Mouse (Mus musculus): ENCODE measurements around the gene Serpinb9b. TPM values are rescaled to one million over a fixed set of nuclear protein-coding genes. Genes with fewer than 3 reads are reported as not detected.

The Serpinb9b gene
- polyA plus RNA-seq, 1 experiment = 1.1 TPM

DNA sequence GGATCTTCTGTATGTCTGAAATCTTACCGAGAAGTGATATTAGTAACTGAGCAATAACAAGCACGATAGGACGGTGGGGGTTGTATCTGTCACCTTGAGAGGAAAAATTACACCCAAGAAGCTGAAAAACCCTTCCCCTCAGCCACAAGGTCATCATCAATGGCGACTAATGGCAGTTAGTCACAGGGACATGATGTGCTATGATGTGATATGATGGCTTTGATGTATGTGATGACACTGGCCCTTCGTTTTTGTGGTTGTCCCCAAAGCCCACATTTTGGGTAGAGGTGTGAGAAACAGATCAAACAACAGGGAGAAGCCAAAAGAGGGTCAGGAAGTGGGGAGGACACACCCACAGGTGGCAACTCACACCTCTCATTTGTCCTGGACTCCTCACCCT lies 44.6 kb downstream of the Serpinb9b start:
- TF ChIP-seq USF1 (IDR thresholded peaks at IDR 0.05; ENCODE audit: low read depth) (no peak), MYOG (IDR thresholded peaks at IDR 0.05; ENCODE audit: control insufficient read depth, extremely low read depth, insufficient read length) (no peak), MYOD1 (IDR thresholded peaks at IDR 0.05; ENCODE audit: control insufficient read depth, insufficient read length, low read depth) (no peak), CTCF (IDR thresholded peaks at IDR 0.05; ENCODE audit: control insufficient read depth, insufficient read depth, insufficient read length) (no peak), CEBPB (IDR thresholded peaks at IDR 0.05; ENCODE audit: low read depth) (no peak), MAX (IDR thresholded peaks at IDR 0.05) (no peak), FOSL1 (IDR thresholded peaks at IDR 0.05; ENCODE audit: insufficient read depth, low read length, poor library complexity, severe bottlenecking) (no peak)
- no peak overlapping the region for H3K4me3 ChIP-seq (ENCODE audit: insufficient read depth, poor library complexity, severe bottlenecking)
- H3K79me3 ChIP-seq (ENCODE audit: low read depth) = no peaks in the 10 kb centered on the region
- H3K27me3 ChIP-seq (ENCODE audit: control insufficient read depth, insufficient read depth, insufficient read length) = no peaks in the 10 kb centered on the region
- no peaks in the 10 kb centered on the region for H3K79me2 ChIP-seq (ENCODE audit: control insufficient read depth, insufficient read depth)
- no peaks in the 10 kb centered on the region for H3K36me3 ChIP-seq (ENCODE audit: control insufficient read depth, insufficient read depth)
- no peak overlapping the region for H3ac ChIP-seq (ENCODE audit: control insufficient read depth, insufficient read length, low read depth)

DNA sequence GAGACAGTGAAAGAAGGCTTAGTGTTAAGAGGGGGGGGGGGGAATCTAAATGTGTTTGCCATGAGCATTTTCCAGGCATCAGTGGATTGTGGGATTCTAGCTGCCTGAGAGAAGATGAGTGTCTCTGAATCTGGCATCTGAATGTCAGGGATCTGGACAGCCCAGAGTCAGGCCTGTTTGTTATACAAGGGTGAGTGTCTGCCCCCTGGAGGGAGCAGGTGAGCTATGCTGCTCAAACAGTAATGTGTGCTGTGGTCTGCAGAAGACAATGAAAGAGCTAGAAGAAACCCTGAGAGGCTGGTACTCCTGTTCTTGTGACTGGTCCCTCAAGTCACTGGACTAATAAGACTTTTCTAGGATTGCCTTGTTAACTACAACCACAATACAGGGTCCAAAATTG lies 46.8 kb downstream of the Serpinb9b start:
- H3K79me2 ChIP-seq (ENCODE audit: control insufficient read depth, insufficient read depth) = no peaks in the 10 kb centered on the region
- no peaks in the 10 kb centered on the region for H3K36me3 ChIP-seq (ENCODE audit: control insufficient read depth, insufficient read depth)
- H3K79me3 ChIP-seq (ENCODE audit: low read depth) = no peaks in the 10 kb centered on the region
- TF ChIP-seq MYOG (IDR thresholded peaks at IDR 0.05; ENCODE audit: control insufficient read depth, extremely low read depth, insufficient read length) (no peak), CTCF (IDR thresholded peaks at IDR 0.05; ENCODE audit: control insufficient read depth, insufficient read depth, insufficient read length) (peak; percentile 66), MYOD1 (IDR thresholded peaks at IDR 0.05; ENCODE audit: control insufficient read depth, insufficient read length, low read depth) (no peak)
- H3K4me3 ChIP-seq (ENCODE audit: insufficient read depth, poor library complexity, severe bottlenecking) = no peak overlapping the region
- no peak overlapping the region for H3ac ChIP-seq (ENCODE audit: control insufficient read depth, insufficient read length, low read depth)
- H3K27me3 ChIP-seq (ENCODE audit: control insufficient read depth, insufficient read depth, insufficient read length) = no peaks in the 10 kb centered on the region

DNA sequence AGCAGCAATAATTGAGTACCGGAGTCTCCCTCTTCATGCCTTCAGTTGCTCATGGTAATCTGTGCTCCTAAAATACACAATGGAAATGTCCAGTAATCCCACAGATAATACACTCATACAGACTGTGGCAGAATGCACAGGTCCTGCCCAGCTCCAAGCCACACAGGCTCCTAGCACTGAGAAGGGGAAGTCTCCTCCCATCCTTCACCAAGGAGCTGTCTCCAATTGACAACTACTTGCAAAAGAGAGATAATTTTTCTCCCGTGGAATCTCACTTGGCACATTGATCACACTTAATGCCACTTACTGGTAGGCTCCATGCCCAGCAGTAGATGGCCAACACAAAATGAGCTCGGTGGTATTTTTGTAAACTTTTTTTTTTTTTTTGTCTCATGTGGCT lies 49.0 kb downstream of the Serpinb9b start:
- Histone ChIP-seq H3K36me3 (ENCODE audit: control insufficient read depth, insufficient read depth) (no peaks in the 10 kb centered on the region), H3K79me2 (ENCODE audit: control insufficient read depth, insufficient read depth) (no peaks in the 10 kb centered on the region), H3ac (ENCODE audit: control insufficient read depth, insufficient read length, low read depth) (no peak overlapping the region), H3K27me3 (ENCODE audit: control insufficient read depth, insufficient read depth, insufficient read length) (no peaks in the 10 kb centered on the region), H3K79me3 (ENCODE audit: low read depth) (no peaks in the 10 kb centered on the region), H3K4me3 (ENCODE audit: insufficient read depth, poor library complexity, severe bottlenecking) (no peak overlapping the region)
- TF ChIP-seq CTCF (IDR thresholded peaks at IDR 0.05; ENCODE audit: control insufficient read depth, insufficient read depth, insufficient read length) = no peak
- TF ChIP-seq USF1 (IDR thresholded peaks at IDR 0.05; ENCODE audit: low read depth) = no peak
- no peak for TF ChIP-seq MYOG (IDR thresholded peaks at IDR 0.05; ENCODE audit: control insufficient read depth, extremely low read depth, insufficient read length)
- TF ChIP-seq CEBPB (IDR thresholded peaks at IDR 0.05; ENCODE audit: low read depth) = no peak
- TF ChIP-seq MYOD1 (IDR thresholded peaks at IDR 0.05; ENCODE audit: control insufficient read depth, insufficient read length, low read depth) = no peak
- TF ChIP-seq MAX (IDR thresholded peaks at IDR 0.05) = no peak
- no peak for TF ChIP-seq FOSL1 (IDR thresholded peaks at IDR 0.05; ENCODE audit: insufficient read depth, low read length, poor library complexity, severe bottlenecking)

DNA sequence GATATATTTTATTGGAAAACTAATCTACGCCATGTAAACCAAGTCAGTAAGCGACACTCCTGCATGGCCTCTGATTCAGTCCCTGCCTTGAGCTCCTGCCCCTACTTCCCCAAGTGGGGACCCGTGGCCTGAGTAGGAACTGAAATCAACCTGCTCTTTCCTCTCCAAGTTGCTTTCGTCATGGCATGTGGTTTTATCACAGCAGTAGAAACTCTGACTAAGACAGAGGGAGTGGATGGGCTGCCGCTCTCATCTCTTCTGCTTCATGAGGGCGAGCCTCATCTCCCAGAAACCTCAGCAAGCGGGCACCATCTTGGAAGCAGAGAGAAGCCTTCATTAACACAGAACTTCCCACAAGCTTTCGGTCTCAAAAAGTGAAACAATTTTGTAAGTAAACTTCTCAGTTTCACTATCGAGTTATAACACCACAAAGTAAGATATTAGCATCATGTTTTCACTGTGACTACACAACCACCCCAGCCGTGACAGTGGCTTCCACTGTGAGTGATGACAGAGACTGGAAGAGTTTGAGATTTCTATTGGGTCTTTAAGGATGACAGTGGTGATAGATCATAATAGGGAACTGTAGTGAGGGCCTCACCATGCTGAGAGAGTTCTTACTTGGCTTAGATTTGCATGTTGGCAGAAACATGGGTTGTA lies 49.9 kb downstream of the Serpinb9b start:
- no peaks in the 10 kb centered on the region for H3K36me3 ChIP-seq (ENCODE audit: control insufficient read depth, insufficient read depth)
- TF ChIP-seq MYOD1 (IDR thresholded peaks at IDR 0.05; ENCODE audit: control insufficient read depth, insufficient read length, low read depth) = no peak
- no peak for TF ChIP-seq USF1 (IDR thresholded peaks at IDR 0.05; ENCODE audit: low read depth)
- no peak for TF ChIP-seq CEBPB (IDR thresholded peaks at IDR 0.05; ENCODE audit: low read depth)
- TF ChIP-seq MYOG (IDR thresholded peaks at IDR 0.05; ENCODE audit: control insufficient read depth, extremely low read depth, insufficient read length) = no peak
- no peak for TF ChIP-seq MAX (IDR thresholded peaks at IDR 0.05)
- TF ChIP-seq CTCF (IDR thresholded peaks at IDR 0.05; ENCODE audit: control insufficient read depth, insufficient read depth, insufficient read length) = no peak
- no peak for TF ChIP-seq FOSL1 (IDR thresholded peaks at IDR 0.05; ENCODE audit: insufficient read depth, low read length, poor library complexity, severe bottlenecking)
- no peaks in the 10 kb centered on the region for H3K79me2 ChIP-seq (ENCODE audit: control insufficient read depth, insufficient read depth)
- no peaks in the 10 kb centered on the region for H3K27me3 ChIP-seq (ENCODE audit: control insufficient read depth, insufficient read depth, insufficient read length)
- no peak overlapping the region for H3K4me3 ChIP-seq (ENCODE audit: insufficient read depth, poor library complexity, severe bottlenecking)
- no peak overlapping the region for H3ac ChIP-seq (ENCODE audit: control insufficient read depth, insufficient read length, low read depth)
- no peaks in the 10 kb centered on the region for H3K79me3 ChIP-seq (ENCODE audit: low read depth)

DNA sequence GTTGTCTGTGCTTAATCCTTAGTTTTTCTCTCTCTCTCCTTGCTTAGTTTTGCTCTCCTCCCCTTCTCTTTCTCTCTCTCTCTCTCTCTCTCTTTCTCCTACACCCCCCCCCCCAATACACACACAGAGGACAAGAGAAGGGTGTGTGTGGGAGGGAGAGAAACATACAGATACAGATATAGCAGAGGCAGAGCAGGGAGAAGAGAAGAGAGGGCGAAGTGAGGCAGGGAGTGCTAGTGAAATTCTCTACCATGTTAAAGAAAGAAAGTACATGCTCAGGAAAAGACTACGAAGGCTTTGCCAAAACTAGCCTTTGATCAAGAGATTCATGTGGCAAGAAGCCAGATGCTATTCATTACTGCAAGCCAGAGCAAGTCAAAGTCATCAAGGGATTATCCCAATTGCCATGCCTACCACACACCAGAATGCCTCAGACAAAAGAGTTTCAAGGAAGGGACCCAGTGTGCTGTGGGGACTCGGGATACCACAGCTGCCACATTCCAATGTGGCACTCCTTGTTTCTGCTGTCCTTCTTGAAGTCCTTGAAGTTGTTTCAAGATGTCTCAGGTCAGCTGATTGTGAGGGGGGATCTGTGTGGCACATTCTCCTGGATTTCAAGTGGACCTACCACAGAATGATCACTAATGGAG lies 51.0 kb downstream of the Serpinb9b start, which contains the start of gene Serpinb1b:
Gene Serpinb1b (plus strand): TSS at position 520 of the 650 bp plus-strand sequence.
- no peaks in the 10 kb centered on the region for H3K36me3 ChIP-seq (ENCODE audit: control insufficient read depth, insufficient read depth)
- H3K27me3 ChIP-seq (ENCODE audit: control insufficient read depth, insufficient read depth, insufficient read length) = no peaks in the 10 kb centered on the region
- TF ChIP-seq USF1 (IDR thresholded peaks at IDR 0.05; ENCODE audit: low read depth) = no peak
- TF ChIP-seq FOSL1 (IDR thresholded peaks at IDR 0.05; ENCODE audit: insufficient read depth, low read length, poor library complexity, severe bottlenecking) = no peak
- no peak for TF ChIP-seq CEBPB (IDR thresholded peaks at IDR 0.05; ENCODE audit: low read depth)
- no peak for TF ChIP-seq MAX (IDR thresholded peaks at IDR 0.05)
- TF ChIP-seq CTCF (IDR thresholded peaks at IDR 0.05; ENCODE audit: control insufficient read depth, insufficient read depth, insufficient read length) = no peak
- TF ChIP-seq MYOG (IDR thresholded peaks at IDR 0.05; ENCODE audit: control insufficient read depth, extremely low read depth, insufficient read length) = no peak
- no peak for TF ChIP-seq MYOD1 (IDR thresholded peaks at IDR 0.05; ENCODE audit: control insufficient read depth, insufficient read length, low read depth)
- H3K4me3 ChIP-seq (ENCODE audit: insufficient read depth, poor library complexity, severe bottlenecking) = no peak within 1 kb of the TSS
- H3K79me3 ChIP-seq (ENCODE audit: low read depth) = no peaks in the 10 kb centered on the region
- H3K79me2 ChIP-seq (ENCODE audit: control insufficient read depth, insufficient read depth) = no peaks in the 10 kb centered on the region
- H3ac ChIP-seq (ENCODE audit: control insufficient read depth, insufficient read length, low read depth) = no peak within 1 kb of the TSS

All from C2C12 (cell line).